In the genomic region with DNA sequence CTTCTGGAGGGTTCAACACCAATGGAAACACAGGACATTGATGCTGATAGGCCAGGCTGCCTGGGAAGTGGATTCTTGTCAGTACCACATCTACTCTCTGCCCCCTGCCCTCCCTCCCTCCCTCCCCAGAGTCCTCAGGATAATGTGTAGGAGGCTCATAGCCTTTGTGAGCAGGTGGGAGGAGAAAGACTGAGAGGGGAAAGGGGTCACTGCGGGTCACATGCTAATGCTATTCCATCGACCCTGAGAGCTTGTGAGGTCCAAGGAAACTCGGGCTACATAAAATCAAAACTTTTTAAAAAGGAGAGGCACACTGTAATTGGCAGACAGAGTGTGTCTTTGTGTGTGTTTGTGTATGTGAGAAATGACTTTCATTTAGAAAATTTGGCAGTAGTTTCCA, we compare ENCODE assay signal across 14 mouse cellular contexts. TPM values are rescaled to one million over a fixed set of nuclear protein-coding genes. Genes with fewer than 3 reads are reported as not detected.
A peak's percentile ranks its signal among the peaks of the same experiment; 100 is the strongest.
DNase-seq lines count a peak whose midpoint lies in the region; ATAC-seq lines count a peak whose summit lies in the region.
"Had no signal": no experiment of that assay in that cellular context is flagged by ENCODE, and none has a peak within 500 bp of the region (broad histone marks: within the 10 kb centered on the region; RNA-seq: fewer than 3 reads in every experiment).

No protein-coding gene starts in this region.

- no peaks in the 10 kb centered on the region for H3K27me3 ChIP-seq in midbrain, embryonic 13.5 days
- no peaks in the 10 kb centered on the region for H3K27me3 ChIP-seq in forebrain, embryonic 10.5 days (ENCODE audit: poor library complexity, severe bottlenecking)

- no peak overlapping the region for H3K9ac ChIP-seq in midbrain, embryonic 13.5 days (replicated peaks)

- H3K36me3 ChIP-seq in midbrain, embryonic 13.5 days = no peaks in the 10 kb centered on the region
- no peaks in the 10 kb centered on the region for H3K36me3 ChIP-seq in forebrain, embryonic 10.5 days (replicated peaks)

- H3K4me2 ChIP-seq in midbrain, embryonic 13.5 days (replicated peaks) = no peak overlapping the region

- 0 out of 2 replicates have a peak, but pooled peaks have one; percentile 9 for ATAC-seq in midbrain, embryonic 13.5 days
- ATAC-seq in erythroid progenitor cell, adult 5-6 weeks (replicated peaks; ENCODE audit: low FRiP score, poor library complexity, severe bottlenecking) = no peak

- H3K9me3 ChIP-seq in midbrain, embryonic 13.5 days = no peaks in the 10 kb centered on the region
- no peaks in the 10 kb centered on the region for H3K9me3 ChIP-seq in forebrain, embryonic 10.5 days

- intact Hi-C loops in heart, postnatal 10 days (cut with DNase I) = no loop called here

- H3K27ac ChIP-seq in midbrain, embryonic 13.5 days = no peak overlapping the region
- H3K27ac ChIP-seq in forebrain, embryonic 10.5 days = no peak overlapping the region

- no peak overlapping the region for H3K4me3 ChIP-seq in midbrain, embryonic 13.5 days (replicated peaks)
- no peak overlapping the region for H3K4me3 ChIP-seq in forebrain, embryonic 10.5 days
- H3K4me3 ChIP-seq: erythroblast, embryonic 14.5 days had no signal

- peak; percentile 64 for DNase-seq in heart, adult 11 months
- DNase-seq in heart, postnatal 10 days = no peak
- peak; percentile 39 for DNase-seq in testis, postnatal 10 days (ENCODE audit: low spot score)
- DNase-seq in testis, postnatal 14 days (ENCODE audit: low spot score) = no peak
- no peak for DNase-seq in c-Kit-positive CD71-positive TER-119-positive erythroid progenitor cells, embryonic 14.5 days (ENCODE audit: low spot score)
- DNase-seq in forebrain, embryonic 10.5 days (ENCODE audit: extremely low spot score, low spot score) = no peak
- DNase-seq: kidney, adult 8-10 months had no signal

- peaks cover 5% of the 10 kb centered on the region; the same call in 1 of the 2 replicates for H3K4me1 ChIP-seq in midbrain, embryonic 13.5 days (replicated peaks)
- peaks cover 36% of the 10 kb centered on the region for H3K4me1 ChIP-seq in forebrain, embryonic 10.5 days

- 9% methylated on average over 3 of the region's 3 CpGs for WGBS in midbrain, embryonic 13.5 days
- 25% methylated on average over 3 of the region's 3 CpGs for WGBS in forebrain, embryonic 10.5 days

RNA-seq across cellular contexts. Expression of a gene that starts 5.3 kb away (rescaled TPM):
- total RNA-seq in heart, postnatal 10 days (2021) = not detected
- polyA plus RNA-seq in midbrain, embryonic 13.5 days (2015; fragmentation: Nextera tagmentation; extraction: Ambion mirVana) = 0.12 and 0.16 TPM in 2 replicates
- polyA plus RNA-seq in forebrain, embryonic 10.5 days (2016; fragmentation: Nextera tagmentation; extraction: Ambion mirVana) = 0.09 and 0.19 TPM in 2 replicates
- not detected in 2 replicates for total RNA-seq in erythroid progenitor cell, adult 5-6 weeks (2015; ENCODE audit: low replicate concordance)
- not detected in 2 replicates for total RNA-seq in erythroid progenitor cell, adult 5-6 weeks (2017; ENCODE audit: low replicate concordance)
- total RNA-seq: gastrocnemius, adult 18-20 months; left cerebral cortex, postnatal 36 days; MEL had no signal
- polyA plus RNA-seq: C2C12; erythroblast, embryonic 14.5 days had no signal

RNA-seq across cellular contexts. Expression of a gene that starts 56.6 kb away (rescaled TPM):
- 10 to 100 TPM; 18.2 to 19.6 TPM for total RNA-seq in heart, postnatal 10 days (2021)
- polyA plus RNA-seq in midbrain, embryonic 13.5 days (2015; fragmentation: Nextera tagmentation; extraction: Ambion mirVana) = 20.1 and 20.5 TPM in 2 replicates
- polyA plus RNA-seq in forebrain, embryonic 10.5 days (2016; fragmentation: Nextera tagmentation; extraction: Ambion mirVana) = 13.1 and 13.5 TPM in 2 replicates
- total RNA-seq in erythroid progenitor cell, adult 5-6 weeks (2015; ENCODE audit: low replicate concordance) = 8.3 and 11.7 TPM in 2 replicates
- 4.8 and 6.3 TPM in 2 replicates for total RNA-seq in erythroid progenitor cell, adult 5-6 weeks (2017; ENCODE audit: low replicate concordance)

Comparison
In these comparisons a context has a peak if more than half of its experiments do, and no peak if none do; other contexts are left out.
1. DNase-seq: peak in heart, adult 11 months (single experiment) and testis, postnatal 10 days (single experiment); none in heart, postnatal 10 days (0 of 2), testis, postnatal 14 days (single experiment), c-Kit-positive CD71-positive TER-119-positive erythroid progenitor cells, embryonic 14.5 days (single experiment) and forebrain, embryonic 10.5 days (single experiment).